9 mouse cellular contexts compared by ENCODE assay signal in genomic region chr7:7295595-7295994, GRCm38 (mm10). TPM values are rescaled to one million over a fixed set of nuclear protein-coding genes. Genes with fewer than 3 reads are reported as not detected.
A peak's percentile ranks its signal among the peaks of the same experiment; 100 is the strongest.
DNase-seq lines count a peak whose midpoint lies in the region; ATAC-seq lines count a peak whose summit lies in the region.
"Had no signal": no experiment of that assay in that cellular context is flagged by ENCODE, and none has a peak within 500 bp of the region (broad histone marks: within the 10 kb centered on the region; RNA-seq: fewer than 3 reads in every experiment).

No protein-coding gene starts in this region.

- peaks cover 45% of the 10 kb centered on the region for H3K36me3 ChIP-seq in heart, embryonic 10.5 days

- 86% methylated on average over 16 of the region's 16 CpGs for WGBS in heart, embryonic 10.5 days

- no peak overlapping the region for H3K27ac ChIP-seq in heart, embryonic 10.5 days
- H3K27ac ChIP-seq: limb, embryonic 12.5 days had no signal

- no peaks in the 10 kb centered on the region for H3K9me3 ChIP-seq in heart, embryonic 10.5 days

- H3K4me3 ChIP-seq in heart, embryonic 10.5 days = no peak overlapping the region
- H3K4me3 ChIP-seq: limb, embryonic 12.5 days had no signal

- no peaks in the 10 kb centered on the region for H3K27me3 ChIP-seq in heart, embryonic 10.5 days (ENCODE audit: insufficient read depth, poor library complexity, severe bottlenecking)

- ATAC-seq in neutrophil, adult 5-6 weeks (ENCODE audit: extremely low read depth, insufficient number of reproducible peaks, low FRiP score, poor library complexity, severe bottlenecking) = peak; percentile 27; the same call in 1 of the 2 replicates

- no peaks in the 10 kb centered on the region; the same call in 1 of the 2 replicates for H3K4me1 ChIP-seq in heart, embryonic 10.5 days
- H3K4me1 ChIP-seq: limb, embryonic 12.5 days had no signal

- DNase-seq in heart, adult 11 months = peak; percentile 92
- DNase-seq in heart, embryonic 10.5 days (ENCODE audit: low spot score) = no peak
- DNase-seq in A20 (ENCODE audit: low read depth, low spot score) (peak; percentile 79), adipocyte (ENCODE audit: low spot score) (peak; percentile 43)
- peak; percentile 43 for DNase-seq in embryo, embryonic 11 days
- DNase-seq in layer of hippocampus, adult 8-10 months (ENCODE audit: low spot score in 2 of 2) = peak; percentile 52 to 63
- DNase-seq in ovary, adult 18-20 months (ENCODE audit: low spot score) = no peak

RNA-seq across cellular contexts. Expression of gene Clcn4, which starts 5.1 kb away (rescaled TPM):
- 38.7 and 42.6 TPM in 2 replicates for polyA plus RNA-seq in heart, embryonic 10.5 days (2016; fragmentation: Nextera tagmentation; extraction: Ambion mirVana)
- total RNA-seq in layer of hippocampus, adult 8-10 months (2022) = 100 to 1,000 TPM; 119 to 129 (median 124) TPM
- total RNA-seq in neutrophil, adult 5-6 weeks (2017) = 47.1 and 55.0 TPM in 2 replicates

RNA-seq across cellular contexts. Expression of gene Gm45844, which starts 17.5 kb away (rescaled TPM):
- 1.1 and 2.3 TPM in 2 replicates for polyA plus RNA-seq in heart, embryonic 10.5 days (2016; fragmentation: Nextera tagmentation; extraction: Ambion mirVana)
- 10 to 100 TPM; 11.4 to 12.6 (median 11.8) TPM for total RNA-seq in layer of hippocampus, adult 8-10 months (2022)
- total RNA-seq in neutrophil, adult 5-6 weeks (2017) = 1.7 TPM in 1 of 2 replicates, not detected in the other

RNA-seq across cellular contexts. Expression of gene Vmn2r30, which starts 41.8 kb away (rescaled TPM):
- not detected in 2 replicates for polyA plus RNA-seq in heart, embryonic 10.5 days (2016; fragmentation: Nextera tagmentation; extraction: Ambion mirVana)
- under 1 TPM; 0.16 to 0.45 (median 0.27) TPM for total RNA-seq in layer of hippocampus, adult 8-10 months (2022)
- not detected in 2 replicates for total RNA-seq in neutrophil, adult 5-6 weeks (2017)
- polyA plus RNA-seq: limb, embryonic 12.5 days had no signal

RNA-seq across cellular contexts. Expression of gene Vmn2r29, which starts 48.5 kb away (rescaled TPM):
- 0.15 and 0.41 TPM in 2 replicates for polyA plus RNA-seq in heart, embryonic 10.5 days (2016; fragmentation: Nextera tagmentation; extraction: Ambion mirVana)
- total RNA-seq in layer of hippocampus, adult 8-10 months (2022) = 1 to 10 TPM; 1.9 to 4.2 (median 2.2) TPM
- total RNA-seq in neutrophil, adult 5-6 weeks (2017) = 0.25 TPM in 1 of 2 replicates, not detected in the other

Comparison
In these comparisons a context has a peak if more than half of its experiments do, and no peak if none do; other contexts are left out.
1. DNase-seq: peak in heart, adult 11 months (single experiment), A20 (single experiment), adipocyte (single experiment), embryo, embryonic 11 days (single experiment) and layer of hippocampus, adult 8-10 months (2 of 2); none in heart, embryonic 10.5 days (single experiment) and ovary, adult 18-20 months (single experiment).